Mouse (Mus musculus) hindbrain, embryonic 10.5 days (tissue): Measurements from ENCODE around the gene Ndufa11. TPM values are rescaled to one million over a fixed set of nuclear protein-coding genes. Genes with fewer than 3 reads are reported as not detected.

Experiments
- DNase-seq: peaks from one replicate; pipeline ENCODE4 v3.0.0-alpha.2; 2017; ENCODE audit warnings: low spot score
- H3K27ac ChIP-seq: fragments of 300-500 bp; sonication (generic); 2 replicates; pipeline ENCODE4 v1.5.1; 2016; ENCODE audit warnings: mild to moderate bottlenecking, moderate library complexity
- H3K27me3 ChIP-seq: fragments of 300-500 bp; sonication (generic); 2 replicates; pipeline ENCODE4 v1.6.1; 2016; ENCODE audit warnings: mild to moderate bottlenecking; ENCODE audit not compliant: poor library complexity, insufficient read depth, severe bottlenecking
- H3K36me3 ChIP-seq: fragments of 300-500 bp; sonication (generic); 2 replicates; pipeline ENCODE4 v1.6.1; 2016; ENCODE audit warnings: mild to moderate bottlenecking, moderate library complexity
- H3K4me1 ChIP-seq: fragments of 300-500 bp; sonication (generic); replicated peaks from 2 replicates; pipeline ENCODE4 v1.6.1; 2016; ENCODE audit warnings: mild to moderate bottlenecking
- H3K4me3 ChIP-seq: fragments of 300-500 bp; sonication (generic); 2 replicates; pipeline ENCODE4 v1.5.1; 2016; ENCODE audit warnings: mild to moderate bottlenecking, moderate library complexity
- H3K9me3 ChIP-seq: fragments of 300-500 bp; sonication (generic); 2 replicates; pipeline ENCODE4 v1.6.1; 2016; ENCODE audit warnings: mild to moderate bottlenecking, moderate library complexity
- WGBS: fragments of 180-500 bp; shearing (Covaris S2); methylation state at CpG from one replicate; pipeline ENCODE4 v1.1.7; 2016; 5-methylcytosine and 5-hydroxymethylcytosine counted together
- polyA plus RNA-seq: library from polyadenylated mRNA; unstranded; fragments of >200 nt; fragmentation: Nextera tagmentation; extraction: Ambion mirVana; gene quantifications from 2 replicates; pipeline ENCODE4 v1.2.1, GENCODE M21; 2016

The Ndufa11 gene
- polyA plus RNA-seq, 1 experiment from 2014 or later, result 446 TPM

- H3K4me1 ChIP-seq, result peaks cover 30% of the 10 kb centered on the region
- H3K4me3 ChIP-seq, result peak overlapping the region; percentile 85
- DNase-seq, result no peak
- H3K36me3 ChIP-seq, result peaks cover 41% of the 10 kb centered on the region
- H3K27ac ChIP-seq, result peak overlapping the region; percentile 98
- 58% methylated on average over 12 of the region's 12 CpGs for WGBS
- no peaks in the 10 kb centered on the region for H3K9me3 ChIP-seq
- H3K27me3 ChIP-seq, result peaks cover 13% of the 10 kb centered on the region
These were observed 47.9 kb downstream of the Ndufa11 start for GRCm38 (mm10) chr17:56765431-56765830.

DNA sequence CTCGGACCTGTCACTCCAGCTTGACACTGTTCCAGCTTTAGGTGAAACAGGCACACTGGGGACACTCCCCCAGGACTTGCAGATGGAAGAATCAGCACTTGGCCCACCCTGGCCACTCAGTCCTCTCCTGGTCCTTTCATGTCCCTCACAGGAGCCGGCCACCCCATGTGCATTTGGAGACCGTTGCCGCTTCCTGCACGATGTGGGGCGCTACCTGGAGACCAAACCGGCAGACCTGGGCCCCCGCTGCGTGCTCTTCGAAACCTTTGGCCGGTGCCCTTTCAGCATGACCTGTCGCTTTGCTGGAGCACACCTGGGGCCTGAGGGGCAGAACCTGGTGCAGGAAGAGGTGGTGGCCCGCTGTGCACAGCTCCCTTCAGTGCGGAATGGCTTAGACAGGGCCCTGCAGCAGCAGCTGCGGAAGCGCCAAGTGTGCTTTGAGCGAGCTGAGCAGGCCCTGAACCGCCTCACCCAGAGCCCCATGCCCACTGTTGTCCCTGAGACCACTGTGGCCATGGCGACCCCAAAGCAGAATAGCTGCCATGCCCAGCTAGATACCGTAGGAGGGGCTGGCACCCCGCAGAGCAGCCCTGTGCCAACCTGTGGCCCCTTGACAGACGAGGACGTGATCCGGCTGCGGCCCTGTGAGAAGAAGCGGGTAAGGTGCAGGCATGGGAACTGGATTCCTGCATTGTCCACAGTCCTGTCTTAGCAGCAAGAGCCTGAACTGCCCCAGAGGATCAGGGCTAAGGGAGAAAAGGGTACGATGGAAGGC, 49.3 kb downstream of the Ndufa11 start:
- peaks cover 55% of the 10 kb centered on the region for H3K36me3 ChIP-seq
- 94% methylated on average over 27 of the region's 27 CpGs for WGBS

GRCm38 (mm10) chr17:56767531-56768135, 50.1 kb downstream of the Ndufa11 start:
- WGBS, result 94% methylated on average over 29 of the region's 29 CpGs
- no peak overlapping the region for H3K27ac ChIP-seq
- H3K36me3 ChIP-seq, result peaks cover 58% of the 10 kb centered on the region
- H3K4me3 ChIP-seq, result no peak overlapping the region
- no peaks in the 10 kb centered on the region for H3K27me3 ChIP-seq
- DNase-seq, result no peak
- no peaks in the 10 kb centered on the region for H3K9me3 ChIP-seq
- peaks cover 16% of the 10 kb centered on the region for H3K4me1 ChIP-seq

More for the DNA sequence above, 49.3 kb downstream of the Ndufa11 start:
- Histone ChIP-seq H3K9me3 (no peaks in the 10 kb centered on the region), H3K27ac (no peak overlapping the region), H3K4me1 (peaks cover 24% of the 10 kb centered on the region), H3K4me3 (no peak overlapping the region), H3K27me3 (no peaks in the 10 kb centered on the region)
- no peak for DNase-seq

DNA sequence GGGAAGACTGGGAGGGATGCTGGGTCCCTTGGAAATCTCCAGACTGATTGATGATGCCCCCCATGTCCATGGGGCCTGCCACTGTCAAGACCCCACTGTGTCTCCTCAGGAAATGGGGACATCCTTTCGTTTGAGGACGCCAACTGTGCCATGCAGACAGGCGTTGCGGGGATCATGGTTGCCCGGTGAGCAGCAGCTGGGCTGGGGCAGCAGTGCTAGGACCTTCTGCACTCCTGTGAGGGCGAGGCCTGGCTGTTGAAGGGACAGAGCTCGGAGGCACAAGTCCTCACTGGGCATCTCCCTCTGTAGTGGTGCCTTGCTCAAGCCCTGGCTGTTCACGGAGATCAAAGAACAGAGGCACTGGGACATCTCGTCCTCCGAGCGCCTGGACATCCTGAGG, 51.4 kb downstream of the Ndufa11 start:
- Histone ChIP-seq H3K4me1 (peaks cover 7% of the 10 kb centered on the region), H3K9me3 (no peaks in the 10 kb centered on the region), H3K27me3 (no peaks in the 10 kb centered on the region), H3K27ac (no peak overlapping the region), H3K4me3 (no peak overlapping the region), H3K36me3 (peaks cover 58% of the 10 kb centered on the region)
- DNase-seq, result no peak
- 94% methylated on average over 11 of the region's 11 CpGs for WGBS

DNA sequence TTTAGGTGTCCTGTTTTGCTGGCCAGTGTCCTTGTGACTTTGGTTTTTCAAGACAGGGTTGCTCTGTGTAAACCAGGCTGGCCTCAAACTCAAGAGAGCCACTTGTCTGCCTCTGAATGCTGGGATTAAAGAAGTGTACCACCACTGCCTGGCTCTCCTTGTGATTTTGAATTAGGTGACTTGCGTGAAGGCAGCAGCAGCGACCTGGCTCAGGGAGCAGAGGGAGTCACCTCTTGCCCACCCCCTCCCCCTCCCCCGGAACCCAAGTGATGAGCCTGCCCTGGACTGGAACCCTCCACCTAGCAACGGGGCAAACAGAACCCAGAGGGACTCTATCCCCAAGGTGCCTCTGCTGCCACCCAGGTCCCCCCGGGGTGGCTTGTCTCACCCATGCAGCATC, 52.4 kb downstream of the Ndufa11 start, which contains the start of gene Prr22:
Gene Prr22 (plus strand): TSS at position 301 of the 400 bp plus-strand sequence.
- Histone ChIP-seq H3K4me1 (peaks cover 7% of the 10 kb centered on the region), H3K36me3 (peaks cover 58% of the 10 kb centered on the region), H3K4me3 (no peak within 1 kb of the TSS), H3K9me3 (no peaks in the 10 kb centered on the region), H3K27me3 (no peaks in the 10 kb centered on the region), H3K27ac (no peak within 1 kb of the TSS)
- no peak for DNase-seq
- 94% methylated on average over 5 of the region's 5 CpGs for WGBS

Other genes starting within 250 kb of the Ndufa11 start
- 109 and 172 TPM in 2 replicates for gene Ptprs, start 241.3 kb upstream of the Ndufa11 start, polyA plus RNA-seq
- gene Znrf4, start 205.3 kb upstream of the Ndufa11 start, polyA plus RNA-seq, result not detected in 2 replicates
- gene Gm20219, start 163.4 kb upstream of the Ndufa11 start, polyA plus RNA-seq, result 0.30 and 0.92 TPM in 2 replicates
- 83.6 and 98.7 TPM in 2 replicates for gene Safb2, start 133.2 kb upstream of the Ndufa11 start, polyA plus RNA-seq
- 119 and 146 TPM in 2 replicates for gene Safb, start 132.9 kb upstream of the Ndufa11 start, polyA plus RNA-seq
- 197 and 220 TPM in 2 replicates for gene 2410015M20Rik, start 108.0 kb upstream of the Ndufa11 start, polyA plus RNA-seq
- 1,369 and 1,471 TPM in 2 replicates for gene Rpl36, start 104.4 kb upstream of the Ndufa11 start, polyA plus RNA-seq
- 52.9 and 54.6 TPM in 2 replicates for gene Lonp1, start 90.9 kb upstream of the Ndufa11 start, polyA plus RNA-seq
- gene Catsperd, start 89.6 kb upstream of the Ndufa11 start, polyA plus RNA-seq, result 0.66 and 0.95 TPM in 2 replicates
- gene Ranbp3, start 44.5 kb upstream of the Ndufa11 start, polyA plus RNA-seq, result 130 and 139 TPM in 2 replicates
- gene Vmac, start 255 bp downstream of the Ndufa11 start, polyA plus RNA-seq, result 12.7 and 18.6 TPM in 2 replicates
- 4.4 and 5.1 TPM in 2 replicates for gene Nrtn, start 39.8 kb downstream of the Ndufa11 start, polyA plus RNA-seq
- 44.1 and 47.6 TPM in 2 replicates for gene Dus3l, start 47.0 kb downstream of the Ndufa11 start, polyA plus RNA-seq
- 1.3 TPM in 2 replicates for gene Prr22, start 52.5 kb downstream of the Ndufa11 start, polyA plus RNA-seq
- gene Rfx2, start 113.2 kb downstream of the Ndufa11 start, polyA plus RNA-seq, result 10.9 and 13.8 TPM in 2 replicates
- gene Acsbg2, start 156.7 kb downstream of the Ndufa11 start, polyA plus RNA-seq, result not detected in 2 replicates
- 0.54 and 0.63 TPM in 2 replicates for gene 1700061G19Rik, start 157.7 kb downstream of the Ndufa11 start, polyA plus RNA-seq
- gene Mllt1, start 217.6 kb downstream of the Ndufa11 start, polyA plus RNA-seq, result 65.4 and 82.4 TPM in 2 replicates